Mouse (Mus musculus): ENCODE measurements at regions not wholly inside any gene's neighbourhood (a gene's known extent, or its start where the extent isn't known, plus 50 kb on each side); places are given as distances from the start of the nearest gene placed in this dataset.

DNA sequence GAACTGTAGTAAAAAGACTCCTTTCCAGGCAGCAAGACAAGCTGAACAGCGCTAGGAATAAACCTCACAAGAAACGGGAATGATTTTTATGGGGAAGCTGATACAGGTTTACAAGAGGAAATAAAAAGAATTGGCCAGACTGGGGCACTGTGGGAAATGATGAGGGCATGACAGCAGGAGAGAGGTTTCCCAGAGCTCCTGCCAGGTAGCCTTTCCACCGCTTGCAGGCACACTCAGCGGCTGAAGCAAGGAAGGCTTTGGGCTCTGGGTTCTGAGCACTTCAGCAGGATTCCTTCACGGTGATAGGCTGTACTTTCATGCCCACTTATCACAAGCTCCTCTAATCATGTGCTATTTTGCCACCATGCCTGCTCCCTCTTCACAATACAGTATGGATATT lies 114.2 kb upstream of the Syt13 start:
- no peak for TF ChIP-seq CTCF (IDR thresholded peaks at IDR 0.05; ENCODE audit: insufficient read depth, low read length)
- TF ChIP-seq POLR2A (IDR thresholded peaks at IDR 0.05; ENCODE audit: borderline replicate concordance, extremely low read depth, low read depth, low read length), result no peak

All from lung, adult 2 months (tissue).